In genomic region chr6:53760651-53761058, GRCm38 (mm10) we compare ENCODE assay signal across 7 mouse cellular contexts. TPM values are rescaled to one million over a fixed set of nuclear protein-coding genes. Genes with fewer than 3 reads are reported as not detected.
DNase-seq lines count a peak whose midpoint lies in the region; ATAC-seq and TF ChIP-seq lines count a peak whose summit lies in the region.

No protein-coding gene starts in this region.

- ATAC-seq in Patski: peak; percentile 39
- no peak for ATAC-seq in kidney, postnatal 0 days (replicated peaks; ENCODE audit: low FRiP score, low read depth)
- peak; percentile 36; the same call in 1 of the 2 replicates for ATAC-seq in midbrain, embryonic 16.5 days
- ATAC-seq in erythroblast, adult 5-6 weeks (replicated peaks; ENCODE audit: low FRiP score, poor library complexity, severe bottlenecking): no peak

- no peak overlapping the region for H3K4me2 ChIP-seq in kidney, postnatal 0 days (ENCODE audit: low read length)
- no peak overlapping the region for H3K4me2 ChIP-seq in midbrain, embryonic 16.5 days (ENCODE audit: low read length)

- TF ChIP-seq CTCF in Patski (IDR thresholded peaks at IDR 0.05): peak; percentile 65
- no peak for TF ChIP-seq CTCF in kidney, postnatal 0 days (IDR thresholded peaks at IDR 0.05; ENCODE audit: low read depth)

- H3K4me3 ChIP-seq in kidney, postnatal 0 days (replicated peaks; ENCODE audit: low read depth, low read length): no peak overlapping the region
- no peak overlapping the region for H3K4me3 ChIP-seq in midbrain, embryonic 16.5 days (ENCODE audit: low read depth, low read length)

- 26% methylated on average over 6 of the region's 6 CpGs for WGBS in kidney, postnatal 0 days
- 5% methylated on average over 6 of the region's 6 CpGs for WGBS in midbrain, embryonic 16.5 days

- peak; percentile 81 for DNase-seq in Patski (ENCODE audit: low read depth, low spot score)
- DNase-seq in adrenal gland, postnatal 4 days (ENCODE audit: low spot score in 2 of 2): peak; percentile 5 to 33
- peak; percentile 28 for DNase-seq in gastrocnemius, postnatal 10 days
- DNase-seq in kidney, postnatal 0 days (ENCODE audit: low spot score): peak; percentile 48
- DNase-seq in layer of hippocampus, adult 18-20 months (ENCODE audit: low spot score in 2 of 2): no peak

- H3K27me3 ChIP-seq in Patski: no peaks in the 10 kb centered on the region
- H3K27me3 ChIP-seq in kidney, postnatal 0 days (ENCODE audit: insufficient read depth, low read length): no peaks in the 10 kb centered on the region
- no peaks in the 10 kb centered on the region for H3K27me3 ChIP-seq in midbrain, embryonic 16.5 days (ENCODE audit: control insufficient read depth, insufficient read depth, low read depth, low read length)

- H3K4me1 ChIP-seq in kidney, postnatal 0 days (replicated peaks; ENCODE audit: insufficient read depth, low read length): no peaks in the 10 kb centered on the region
- H3K4me1 ChIP-seq in midbrain, embryonic 16.5 days (ENCODE audit: control insufficient read depth, insufficient read depth, low read length): peaks cover 11% of the 10 kb centered on the region; the same call in 1 of the 2 replicates

- POLR2A ChIA-PET in Patski (lab: Charles Lee): interaction anchor here (1.1 kb wide), 1 partner anchor 38 kb away, joined by 3 read pairs; no protein-coding TSS in a partner anchor

- no peak overlapping the region for H3K9ac ChIP-seq in kidney, postnatal 0 days (ENCODE audit: low read depth, low read length)
- no peak overlapping the region for H3K9ac ChIP-seq in midbrain, embryonic 16.5 days (ENCODE audit: low read depth, low read length)

- no peaks in the 10 kb centered on the region; the same call in 1 of the 2 replicates for H3K9me3 ChIP-seq in kidney, postnatal 0 days (replicated peaks; ENCODE audit: low read length)
- no peaks in the 10 kb centered on the region; the same call in 1 of the 2 replicates for H3K9me3 ChIP-seq in midbrain, embryonic 16.5 days (replicated peaks; ENCODE audit: control insufficient read depth, low read length, poor library complexity, severe bottlenecking)

- CTCF ChIA-PET in Patski (lab: Charles Lee): interaction anchor here (1.4 to 1.9 kb wide), 3 partner anchors 27 to 96 kb away, joined by 3 to 8 read pairs (median 3); no protein-coding TSS in a partner anchor

- H3K36me3 ChIP-seq in kidney, postnatal 0 days (ENCODE audit: insufficient read depth, low read length): no peaks in the 10 kb centered on the region
- no peaks in the 10 kb centered on the region for H3K36me3 ChIP-seq in midbrain, embryonic 16.5 days (ENCODE audit: control insufficient read depth, insufficient read depth, low read length)

- in situ Hi-C loops in Patski (cut with MboI; ENCODE audit: low pct_unique_long_range_greater_than_20kb): no loop called here

- H3K27ac ChIP-seq in kidney, postnatal 0 days: no peak overlapping the region
- peak overlapping the region; percentile 23; the same call in 1 of the 2 replicates for H3K27ac ChIP-seq in midbrain, embryonic 16.5 days (ENCODE audit: low read length)

RNA-seq across cellular contexts. Expression of gene Tril, which starts 60.0 kb away (rescaled TPM):
- 0.04 TPM for polyA plus RNA-seq in Patski (2021)
- 10 to 100 TPM; 32.3 to 45.3 TPM for total RNA-seq in adrenal gland, postnatal 4 days (2021)
- total RNA-seq in gastrocnemius, postnatal 10 days (2021): 10 to 100 TPM; 16.8 to 18.1 TPM
- polyA plus RNA-seq in kidney, postnatal 0 days (2015; fragmentation: Nextera tagmentation; extraction: Ambion mirVana): 76.7 and 77.7 TPM in 2 replicates
- 13.0 and 16.9 TPM in 2 replicates for polyA plus RNA-seq in midbrain, embryonic 16.5 days (2015; fragmentation: Nextera tagmentation; extraction: Ambion mirVana)
- total RNA-seq in erythroblast, adult 5-6 weeks (2015; ENCODE audit: low replicate concordance): not detected in 2 replicates
- not detected in 2 replicates for total RNA-seq in erythroblast, adult 5-6 weeks (2017; ENCODE audit: low replicate concordance)
- total RNA-seq in layer of hippocampus, adult 18-20 months (2021): 10 to 100 TPM; 32.1 to 33.4 TPM

Comparison
In these comparisons a context has a peak if more than half of its experiments do, and no peak if none do; other contexts are left out.
1. ATAC-seq: peak in Patski (single experiment) and midbrain, embryonic 16.5 days (single experiment); none in kidney, postnatal 0 days (single experiment) and erythroblast, adult 5-6 weeks (single experiment).
2. DNase-seq: peak in Patski (single experiment), adrenal gland, postnatal 4 days (2 of 2), gastrocnemius, postnatal 10 days (single experiment) and kidney, postnatal 0 days (single experiment); none in layer of hippocampus, adult 18-20 months (0 of 2).
3. RNA of gene Tril, which starts 60.0 kb away (total RNA-seq): 32.3 to 45.3 TPM in adrenal gland, postnatal 4 days, 32.1 to 33.4 TPM in layer of hippocampus, adult 18-20 months and 16.8 to 18.1 TPM in gastrocnemius, postnatal 10 days; not detected in erythroblast, adult 5-6 weeks; every median in the first group is over 10 times any median in the second.